Mouse (Mus musculus) neutrophil, adult 83 days (primary cell): ENCODE results near the gene Gm45785. TPM values are rescaled to one million over a fixed set of nuclear protein-coding genes. Genes with fewer than 3 reads are reported as not detected.

Experiments
- total RNA-seq, 2 experiments: library from RNA; stranded (reverse); gene quantifications; one replicate each; pipeline ENCODE4 v1.2.4; 2023

Gm45785 gene
- not detected for total RNA-seq

GRCm38 (mm10) chr7:140855860-140856784, at the start of gene Gm45785:
Gm45785 (minus strand) TSS chr7:140856331.

DNA sequence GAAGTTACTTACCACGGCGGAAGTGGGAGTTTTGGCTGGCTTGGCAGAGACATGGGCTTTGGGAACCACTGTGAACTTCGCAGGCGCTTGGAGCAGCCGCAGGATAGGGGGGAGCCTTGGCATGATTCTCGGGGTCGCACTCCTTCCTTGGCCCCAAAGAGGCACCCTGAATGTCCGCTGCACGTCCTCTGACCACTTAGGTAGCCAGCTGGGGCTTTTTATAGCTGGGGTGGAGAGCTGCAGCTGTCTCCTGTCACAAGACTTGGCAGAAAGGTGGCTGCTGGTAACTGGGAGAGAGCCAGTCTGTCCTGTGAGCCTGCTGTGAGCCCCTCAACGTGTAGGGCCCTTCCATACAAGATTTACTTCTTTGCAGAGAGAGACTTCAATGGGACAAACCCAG, 44.1 kb upstream of the Gm45785 start, which contains the start of gene Cox8b:
Gene Cox8b (minus strand): TSS at position 227 of the 400 bp plus-strand sequence.

GRCm38 (mm10) chr7:140881696-140882468, 25.8 kb upstream of the Gm45785 start, which contains the start of the genes Psmd13 and Sirt3:
Psmd13 (plus strand) TSS chr7:140881968.
Sirt3 (minus strand) TSS chr7:140882309.

GRCm38 (mm10) chr7:140857550-140858505, 1.7 kb upstream of the Gm45785 start, which contains the start of gene Bet1l:
Bet1l (minus strand) TSS chr7:140857577.

GRCm38 (mm10) chr7:140856785-140857549, 836 bp upstream of the Gm45785 start, which contains the start of gene Ric8a:
Ric8a (plus strand) TSS chr7:140856957.

DNA sequence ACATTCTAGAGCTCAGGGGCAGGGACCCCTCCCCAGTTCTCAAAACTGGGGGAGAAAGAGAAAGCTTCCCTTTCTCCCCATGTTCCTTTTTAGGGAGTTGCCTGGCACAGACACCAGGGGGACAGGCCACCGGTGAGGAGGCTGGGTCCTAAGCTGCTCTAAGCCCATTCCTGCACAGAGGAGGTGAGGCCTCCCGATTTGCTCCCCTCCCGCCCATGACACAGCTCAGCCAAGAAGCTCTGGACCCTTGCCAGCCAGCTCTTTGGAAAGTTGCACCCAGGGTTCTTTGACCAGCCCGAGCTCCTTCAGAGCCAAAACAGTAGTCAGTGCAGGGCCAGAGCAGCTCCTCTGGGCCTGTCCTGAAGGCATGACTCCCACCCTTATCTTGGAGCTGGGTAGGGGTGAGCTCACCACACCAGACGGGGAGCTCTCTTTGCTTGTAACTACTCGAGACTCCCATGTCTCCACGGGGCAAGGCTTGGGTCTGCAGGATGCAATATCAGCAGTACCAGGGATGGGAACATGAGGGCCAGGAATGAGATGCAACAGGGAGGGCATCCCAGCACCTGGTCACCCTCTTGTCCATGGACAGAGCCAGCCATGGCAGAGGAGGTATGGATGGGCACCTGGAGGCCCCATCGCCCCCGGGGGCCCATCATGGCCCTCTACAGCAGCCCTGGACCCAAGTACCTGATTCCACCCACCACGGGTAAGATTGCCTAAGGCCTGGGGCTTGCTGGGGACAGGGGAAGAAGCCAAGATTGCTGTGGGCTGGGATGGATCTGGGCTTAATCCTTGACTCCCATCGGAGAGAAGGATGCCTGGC, 8.2 kb downstream of the Gm45785 start, which contains the start of gene Odf3:
Gene Odf3 (plus strand): TSS at position 51 of the 826 bp plus-strand sequence.

GRCm38 (mm10) chr7:140844905-140845665, 11.0 kb downstream of the Gm45785 start, which contains the start of gene Scgb1c1:
Scgb1c1 (plus strand) TSS chr7:140845547.

DNA sequence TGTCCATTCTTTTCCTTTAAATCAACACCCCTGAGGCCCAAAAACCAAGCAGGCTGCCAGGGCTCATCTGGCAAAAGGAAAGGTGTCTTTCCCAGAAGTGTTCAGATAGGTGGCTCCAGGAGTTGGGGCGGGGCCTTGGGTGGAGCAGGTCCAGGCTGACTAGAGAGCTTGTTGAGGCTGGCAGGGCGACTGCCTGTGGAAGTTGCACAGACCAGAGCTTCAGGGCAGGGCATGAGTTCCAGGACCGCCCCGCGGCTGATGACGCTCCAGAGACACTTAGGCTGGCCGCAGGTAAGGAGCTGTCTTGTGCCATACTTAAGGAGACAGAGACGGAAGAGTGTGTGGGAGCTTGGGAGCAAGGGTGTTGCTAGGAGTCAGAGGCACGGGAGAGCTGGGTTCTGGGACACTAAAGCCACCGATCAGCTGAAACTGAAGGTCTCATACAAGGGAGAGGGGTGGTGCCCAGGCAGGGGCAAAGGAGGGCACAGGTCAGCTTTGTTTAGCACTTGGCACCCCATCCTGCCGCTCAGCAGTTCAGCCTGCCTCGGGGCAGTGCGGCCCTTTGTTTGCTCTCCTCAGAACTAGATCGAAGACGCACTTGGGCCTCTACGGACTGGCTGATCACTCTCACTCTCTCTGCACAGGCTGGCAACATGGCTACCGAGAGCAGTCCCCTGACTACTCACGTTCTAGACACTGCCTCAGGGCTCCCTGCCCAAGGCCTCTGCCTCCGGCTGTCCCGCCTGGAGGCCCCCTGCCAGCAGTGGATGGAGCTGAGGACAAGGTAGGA, 21.0 kb downstream of the Gm45785 start, which contains the start of gene Urah:
Gene Urah (plus strand): TSS at position 51 of the 790 bp plus-strand sequence.

DNA sequence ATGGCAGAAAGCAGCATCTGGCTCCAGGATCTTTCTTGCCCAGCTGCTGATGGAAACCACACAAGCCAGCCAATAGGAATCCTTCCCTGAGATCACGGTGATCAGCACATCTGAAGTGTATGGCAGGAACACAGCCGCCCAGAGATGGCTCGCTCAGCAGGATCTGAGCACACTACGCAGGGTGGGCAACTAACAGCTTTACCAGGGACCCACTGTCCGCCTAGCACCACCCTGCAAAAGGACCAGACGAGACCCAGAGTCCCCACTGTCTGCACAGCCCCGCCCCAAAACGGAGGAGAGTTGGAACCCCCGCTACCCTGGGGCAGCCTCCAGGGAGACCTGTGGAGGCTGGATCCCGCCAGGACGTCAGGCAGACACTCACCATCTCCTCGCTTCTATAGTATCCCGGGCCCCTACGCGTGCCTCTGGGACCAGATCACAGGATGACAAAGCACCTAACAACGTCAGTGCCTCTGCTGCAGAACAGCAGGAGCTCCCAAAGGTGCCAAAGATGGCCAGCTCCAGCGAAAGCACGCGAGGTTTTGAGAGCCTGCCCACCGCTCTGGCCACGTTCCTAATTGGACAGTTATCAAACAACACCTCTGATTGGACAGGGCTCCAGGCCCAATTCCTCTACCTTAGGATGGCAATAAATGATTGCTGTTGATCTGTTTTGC, 34.3 kb downstream of the Gm45785 start, which contains the start of gene Zfp941:
Gene Zfp941 (minus strand): TSS at position 526 of the 677 bp plus-strand sequence.

GRCm38 (mm10) chr7:140787406-140788052, 68.6 kb downstream of the Gm45785 start, which contains the start of gene Syce1:
Syce1 (minus strand) TSS chr7:140787852.

Other genes starting within 250 kb of the Gm45785 start
- gene Olfr61, start 227.4 kb downstream of the Gm45785 start, total RNA-seq: not detected
- gene Olfr53, start 209.9 kb downstream of the Gm45785 start, total RNA-seq: not detected
- under 1 TPM in 1 of 2 experiments, not detected in 1; 0.02 TPM for gene Olfr539, start 196.4 kb downstream of the Gm45785 start, total RNA-seq
- under 1 TPM in 1 of 2 experiments, not detected in 1; 0.04 TPM for gene Olfr45, start 174.4 kb downstream of the Gm45785 start, total RNA-seq
- not detected for gene Olfr541, start 159.1 kb downstream of the Gm45785 start, total RNA-seq
- gene Cyp2e1, start 92.6 kb downstream of the Gm45785 start, total RNA-seq: not detected
- not detected for gene Syce1, start 68.5 kb downstream of the Gm45785 start, total RNA-seq
- not detected for gene Zfp941, start 34.2 kb downstream of the Gm45785 start, total RNA-seq
- gene Urah, start 21.3 kb downstream of the Gm45785 start, total RNA-seq: not detected
- not detected for gene Scgb1c1, start 10.8 kb downstream of the Gm45785 start, total RNA-seq
- gene Odf3, start 8.5 kb downstream of the Gm45785 start, total RNA-seq: not detected
- 100 to 1,000 TPM in 1 of 2 experiments, 10 to 100 TPM in 1; 87.9 to 102 TPM for gene Ric8a, start 626 bp upstream of the Gm45785 start, total RNA-seq
- gene Bet1l, start 1.2 kb upstream of the Gm45785 start, total RNA-seq: 10 to 100 TPM; 22.0 to 22.9 TPM
- 10 to 100 TPM; 93.4 to 95.3 TPM for gene Psmd13, start 25.6 kb upstream of the Gm45785 start, total RNA-seq
- gene Sirt3, start 26.0 kb upstream of the Gm45785 start, total RNA-seq: 10 to 100 TPM; 12.0 to 13.0 TPM
- gene Cox8b, start 44.1 kb upstream of the Gm45785 start, total RNA-seq: not detected
- gene Nlrp6, start 64.6 kb upstream of the Gm45785 start, total RNA-seq: not detected
- 10 to 100 TPM; 28.1 to 34.5 TPM for gene Pgghg, start 85.1 kb upstream of the Gm45785 start, total RNA-seq
- gene Ifitm5, start 94.0 kb upstream of the Gm45785 start, total RNA-seq: 1 to 10 TPM; 1.3 to 2.7 TPM
- not detected for gene Gm45717, start 99.6 kb upstream of the Gm45785 start, total RNA-seq
- 100 to 1,000 TPM; 421 to 568 TPM for gene Ifitm2, start 99.7 kb upstream of the Gm45785 start, total RNA-seq
- 100 to 1,000 TPM; 245 to 419 TPM for gene Ifitm1, start 110.9 kb upstream of the Gm45785 start, total RNA-seq
- gene Ifitm3, start 154.4 kb upstream of the Gm45785 start, total RNA-seq: 100 to 1,000 TPM; 508 to 583 TPM
- 1,000 to 10,000 TPM in 1 of 2 experiments, 100 to 1,000 TPM in 1; 867 to 1,003 TPM for gene Ifitm6, start 161.6 kb upstream of the Gm45785 start, total RNA-seq
- not detected for gene Gm17387, start 172.8 kb upstream of the Gm45785 start, total RNA-seq
- gene B4galnt4, start 204.8 kb upstream of the Gm45785 start, total RNA-seq: 1 to 10 TPM in 1 of 2 experiments, under 1 TPM in 1; 0.73 to 1.3 TPM
- gene Pkp3, start 221.9 kb upstream of the Gm45785 start, total RNA-seq: 1 to 10 TPM; 3.7 to 4.0 TPM
- gene Sigirr, start 244.2 kb upstream of the Gm45785 start, total RNA-seq: 1 to 10 TPM; 5.3 to 6.2 TPM